Mouse (Mus musculus) cerebellum, adult 11-12 months (tissue): ENCODE data around the gene Plcz1.

Experiments used
- DNase-seq: peaks from one replicate; pipeline ENCODE4 v3.0.0; 2022

The Plcz1 gene

GRCm38 (mm10) chr6:139947106-139947879, 94.0 kb downstream of the Plcz1 start:
- DNase-seq: no peak
